Mouse (Mus musculus): ENCODE results near the gene Surf4. TPM values are rescaled to one million over a fixed set of nuclear protein-coding genes. Genes with fewer than 3 reads are reported as not detected.
"Not testable (repeated sequence)": the region's sequence is repeated elsewhere in the genome, so short reads cannot be mapped to it uniquely, and the experiment has no call there.

Surf4 gene
- polyA plus RNA-seq, 1 experiment from 2014 or later = 100 TPM

DNA sequence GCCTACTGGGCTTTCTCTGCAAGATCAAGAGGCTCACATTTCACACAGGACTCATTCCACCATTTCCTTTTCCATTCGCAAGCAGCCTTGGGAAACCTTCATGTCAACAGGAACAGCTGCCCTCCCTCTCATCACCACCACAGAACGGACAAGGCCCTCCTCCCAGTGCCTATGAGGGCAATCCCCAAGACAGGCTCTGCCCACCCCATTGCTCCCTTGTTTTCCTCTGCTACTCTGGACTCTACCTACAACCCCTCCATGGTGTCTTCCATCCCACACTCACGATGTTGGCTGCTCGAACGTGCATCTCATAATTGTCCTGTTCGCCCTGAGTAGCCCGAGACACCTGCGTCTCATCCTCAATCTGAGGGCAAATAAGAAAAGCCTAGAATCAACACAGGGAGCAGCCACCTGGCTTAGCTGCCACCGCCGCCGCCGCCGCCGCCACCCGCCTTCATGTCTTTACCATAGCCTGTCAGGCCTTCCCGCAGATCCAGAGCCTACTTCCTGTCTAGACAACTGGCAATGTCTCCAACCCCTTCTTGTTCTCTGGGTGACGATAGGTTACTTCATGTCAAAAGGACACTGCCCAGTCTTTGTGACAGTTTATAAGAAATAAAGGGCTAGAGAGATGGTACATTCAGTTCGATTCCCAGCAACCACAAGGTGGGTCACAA, 24.9 kb downstream of the Surf4 start:
- H3K9ac ChIP-seq (replicated peaks) = peak overlapping the region; percentile 94; the same call in 1 of the 2 replicates
- H3K36me3 ChIP-seq = peaks cover 57% of the 10 kb centered on the region
- no peak for ATAC-seq (replicated peaks)
- H3K4me3 ChIP-seq = peak overlapping the region; percentile 93
- 90% methylated on average over 18 of the region's 18 CpGs for WGBS
- H3K4me2 ChIP-seq (replicated peaks) = peak overlapping the region; percentile 77
- no peaks in the 10 kb centered on the region for H3K9me3 ChIP-seq
- no peak overlapping the region for H3K27ac ChIP-seq (replicated peaks)
- peaks cover 45% of the 10 kb centered on the region for H3K4me1 ChIP-seq
- H3K27me3 ChIP-seq = no peaks in the 10 kb centered on the region

DNA sequence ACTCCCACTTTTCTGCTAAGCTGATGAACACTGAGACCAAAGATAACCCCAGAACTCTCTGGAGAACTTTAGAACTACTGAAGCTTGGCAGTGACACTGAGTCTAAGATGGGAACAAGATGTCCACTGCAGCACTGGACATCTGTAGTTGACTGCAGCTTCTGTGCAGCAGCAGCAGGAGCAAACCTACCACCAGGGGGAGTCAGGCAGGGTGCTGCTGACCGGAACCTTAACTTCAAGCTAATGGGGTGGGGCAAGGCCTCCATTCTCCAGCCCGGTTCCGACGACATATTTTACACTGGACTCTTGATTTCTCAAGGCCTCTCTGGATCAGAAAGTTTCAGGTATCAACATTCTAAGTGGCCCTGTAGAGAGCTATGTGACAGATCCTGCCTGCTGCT, 26.6 kb downstream of the Surf4 start:
- Histone ChIP-seq H3K4me3 (no peak overlapping the region), H3K9ac (replicated peaks) (no peak overlapping the region), H3K9me3 (no peaks in the 10 kb centered on the region), H3K27ac (replicated peaks) (no peak overlapping the region), H3K4me1 (peaks cover 46% of the 10 kb centered on the region), H3K4me2 (replicated peaks) (no peak overlapping the region), H3K27me3 (no peaks in the 10 kb centered on the region), H3K36me3 (peaks cover 39% of the 10 kb centered on the region)
- 63% methylated on average over 4 of the region's 4 CpGs for WGBS
- no peak for ATAC-seq (replicated peaks)

- H3K4me3 ChIP-seq = no peak overlapping the region
- H3K9me3 ChIP-seq = no peaks in the 10 kb centered on the region
- WGBS = 93% methylated on average over 3 of the region's 3 CpGs
- H3K9ac ChIP-seq (replicated peaks) = no peak overlapping the region
- H3K36me3 ChIP-seq = peaks cover 36% of the 10 kb centered on the region
- H3K27ac ChIP-seq (replicated peaks) = no peak overlapping the region
- H3K4me2 ChIP-seq (replicated peaks) = no peak overlapping the region
- no peaks in the 10 kb centered on the region for H3K27me3 ChIP-seq
- peaks cover 46% of the 10 kb centered on the region for H3K4me1 ChIP-seq
- no peak for ATAC-seq (replicated peaks)
These were observed 27.3 kb downstream of the Surf4 start for GRCm38 (mm10) chr2:26906431-26906830.

GRCm38 (mm10) chr2:26905936-26906335, 27.8 kb downstream of the Surf4 start:
- H3K4me1 ChIP-seq = peaks cover 50% of the 10 kb centered on the region

DNA sequence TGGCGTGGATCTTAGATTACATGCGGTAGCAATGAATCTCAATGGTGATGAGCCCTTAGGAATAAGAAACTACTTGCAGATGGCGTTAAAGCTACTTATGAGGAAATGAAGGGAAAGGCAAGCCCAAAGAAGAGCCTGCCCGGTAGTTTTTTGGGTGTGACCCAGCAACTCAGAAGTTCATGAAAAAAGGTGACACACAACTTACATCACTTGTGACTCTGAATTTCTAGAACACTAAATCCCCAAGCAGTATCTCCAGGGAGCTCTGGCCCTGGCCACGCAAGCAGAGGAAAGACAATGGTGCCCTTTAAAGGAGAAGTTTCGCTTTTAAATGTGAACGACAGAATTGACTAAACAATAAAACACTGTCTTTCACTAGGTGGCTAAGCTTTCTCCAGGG, 30.4 kb downstream of the Surf4 start:
- Histone ChIP-seq H3K27ac (replicated peaks) (peak overlapping the region; percentile 84), H3K36me3 (peaks cover 52% of the 10 kb centered on the region), H3K4me3 (peak overlapping the region; percentile 86), H3K27me3 (no peaks in the 10 kb centered on the region), H3K4me1 (peaks cover 36% of the 10 kb centered on the region), H3K4me2 (replicated peaks) (peak overlapping the region; percentile 65), H3K9ac (replicated peaks) (peak overlapping the region; percentile 64), H3K9me3 (no peaks in the 10 kb centered on the region)
- 8% methylated on average over 7 of the region's 7 CpGs for WGBS
- ATAC-seq (replicated peaks) = no peak

More at GRCm38 (mm10) chr2:26905936-26906335, 27.8 kb downstream of the Surf4 start:
- no peaks in the 10 kb centered on the region for H3K27me3 ChIP-seq
- no peak overlapping the region for H3K4me3 ChIP-seq
- whole genome bisulfite sequencing = 86% methylated on average over 2 of the region's 2 CpGs
- H3K27ac ChIP-seq (replicated peaks) = no peak overlapping the region
- ATAC-seq (replicated peaks) = no peak
- no peak overlapping the region for H3K9ac ChIP-seq (replicated peaks)
- H3K4me2 ChIP-seq (replicated peaks) = no peak overlapping the region
- peaks cover 36% of the 10 kb centered on the region for H3K36me3 ChIP-seq
- no peaks in the 10 kb centered on the region for H3K9me3 ChIP-seq

GRCm38 (mm10) chr2:26902467-26903220, 31.1 kb downstream of the Surf4 start, which contains the start of gene Surf6:
Gene Surf6, minus strand, starts transcription at chr2:26902879.
- Histone ChIP-seq H3K4me1 (peaks cover 30% of the 10 kb centered on the region), H3K4me2 (replicated peaks) (peak within 1 kb of the TSS; percentile 65), H3K9ac (replicated peaks) (peak within 1 kb of the TSS; percentile 64), H3K4me3 (peak within 1 kb of the TSS; percentile 86), H3K9me3 (no peaks in the 10 kb centered on the region), H3K27me3 (no peaks in the 10 kb centered on the region), H3K36me3 (peaks cover 54% of the 10 kb centered on the region), H3K27ac (replicated peaks) (peak within 1 kb of the TSS; percentile 84)
- under 1% methylated on average over 41 of the region's 41 CpGs for WGBS
- peak; percentile 95 for ATAC-seq (replicated peaks)

GRCm38 (mm10) chr2:26901834-26902400, 31.8 kb downstream of the Surf4 start:
- no peaks in the 10 kb centered on the region for H3K9me3 ChIP-seq
- H3K27ac ChIP-seq (replicated peaks) = no peak overlapping the region
- no peak for ATAC-seq (replicated peaks)
- peak overlapping the region; percentile 86 for H3K4me3 ChIP-seq
- peaks cover 24% of the 10 kb centered on the region for H3K4me1 ChIP-seq
- H3K27me3 ChIP-seq = no peaks in the 10 kb centered on the region
- 15% methylated on average over 7 of the region's 7 CpGs for WGBS
- peaks cover 54% of the 10 kb centered on the region for H3K36me3 ChIP-seq
- peak overlapping the region; percentile 65 for H3K4me2 ChIP-seq (replicated peaks)
- peak overlapping the region; percentile 64 for H3K9ac ChIP-seq (replicated peaks)

GRCm38 (mm10) chr2:26900731-26901130, 33.0 kb downstream of the Surf4 start:
- Histone ChIP-seq H3K4me2 (replicated peaks) (no peak overlapping the region), H3K9me3 (no peaks in the 10 kb centered on the region), H3K36me3 (peaks cover 55% of the 10 kb centered on the region), H3K9ac (replicated peaks) (no peak overlapping the region), H3K4me1 (peaks cover 24% of the 10 kb centered on the region), H3K27me3 (no peaks in the 10 kb centered on the region), H3K4me3 (no peak overlapping the region), H3K27ac (replicated peaks) (no peak overlapping the region)
- 89% methylated on average over 1 of the region's 1 CpGs for WGBS
- no peak for ATAC-seq (replicated peaks)

DNA sequence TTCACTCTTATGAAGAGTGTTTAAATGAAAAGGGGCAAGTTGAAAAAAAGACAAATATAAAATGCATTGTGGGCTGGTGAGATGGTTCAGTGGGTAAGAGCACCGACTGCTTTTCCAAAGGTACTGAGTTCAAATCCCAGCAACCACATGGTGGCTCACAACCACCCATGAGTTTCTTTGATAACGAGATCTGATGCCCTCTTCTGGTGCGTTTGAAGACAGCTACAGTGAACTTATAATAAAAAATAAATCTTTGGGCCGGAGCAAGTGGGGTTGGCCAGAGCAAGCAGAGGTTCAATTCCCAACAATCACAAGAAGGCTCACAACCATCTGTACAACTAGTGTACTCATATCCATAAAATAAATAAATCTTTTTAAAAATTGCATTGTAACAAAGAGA, 37.8 kb downstream of the Surf4 start:
- no peak overlapping the region for H3K27ac ChIP-seq (replicated peaks)
- H3K4me1 ChIP-seq = peaks cover under 1% of the 10 kb centered on the region; the same call in 1 of the 2 replicates
- H3K36me3 ChIP-seq = peaks cover 81% of the 10 kb centered on the region
- no peak for ATAC-seq (replicated peaks)
- H3K27me3 ChIP-seq = no peaks in the 10 kb centered on the region
- no peak overlapping the region for H3K4me2 ChIP-seq (replicated peaks)
- H3K9ac ChIP-seq (replicated peaks) = no peak overlapping the region
- no peak overlapping the region for H3K4me3 ChIP-seq
- WGBS = 87% methylated on average over 4 of the region's 4 CpGs
- H3K9me3 ChIP-seq = no peaks in the 10 kb centered on the region

DNA sequence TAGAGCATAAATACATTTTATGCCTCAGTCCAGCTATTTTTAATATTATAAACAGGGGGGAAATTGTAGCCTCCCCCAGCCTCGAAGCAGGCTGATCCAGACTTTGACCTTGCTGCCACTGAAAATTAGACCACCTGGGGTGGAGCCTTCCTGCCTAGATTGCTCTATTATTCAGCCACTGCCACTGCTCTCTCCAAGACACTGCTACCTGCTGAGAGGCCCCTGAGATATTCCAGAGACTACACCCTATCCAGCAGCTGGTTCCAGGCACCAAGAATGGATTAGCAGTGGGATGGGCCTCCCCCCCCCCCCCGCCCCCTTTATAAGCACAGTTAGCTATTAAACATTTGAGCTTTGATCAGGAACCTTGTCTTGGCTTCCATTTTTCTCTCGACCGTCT, 47.6 kb downstream of the Surf4 start:
- H3K4me1 ChIP-seq; ATAC-seq (replicated peaks); H3K27me3 ChIP-seq; H3K9ac ChIP-seq (replicated peaks); H3K4me3 ChIP-seq; H3K4me2 ChIP-seq (replicated peaks); H3K27ac ChIP-seq (replicated peaks); H3K9me3 ChIP-seq: not testable (repeated sequence)
- WGBS = 52% methylated on average over 4 of the region's 4 CpGs
- H3K36me3 ChIP-seq = peaks cover 22% of the 10 kb centered on the region

DNA sequence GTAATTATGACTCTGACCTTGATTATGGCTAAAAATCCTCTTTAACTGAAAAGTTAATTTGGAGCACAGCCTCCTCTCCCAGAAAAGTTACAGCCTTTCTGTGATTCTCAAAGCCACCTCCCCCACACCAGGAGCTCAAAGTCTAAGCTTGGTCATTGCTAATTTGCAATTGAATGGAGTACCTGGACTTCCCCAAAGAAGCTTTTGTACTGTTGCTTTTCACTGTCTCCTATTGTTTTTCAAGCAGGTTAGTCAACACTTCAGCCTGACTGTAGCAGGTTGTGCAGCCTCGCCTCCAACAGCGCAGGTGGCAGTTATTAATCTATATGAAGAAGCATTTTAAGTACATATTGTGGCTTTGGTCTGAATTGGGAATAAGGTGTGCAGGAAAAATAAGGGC, 48.2 kb downstream of the Surf4 start:
- H3K9me3 ChIP-seq; H3K4me2 ChIP-seq (replicated peaks); H3K4me1 ChIP-seq; H3K9ac ChIP-seq (replicated peaks); ATAC-seq (replicated peaks); H3K27ac ChIP-seq (replicated peaks); H3K4me3 ChIP-seq; H3K27me3 ChIP-seq: not testable (repeated sequence)
- 74% methylated on average over 2 of the region's 2 CpGs for WGBS
- peaks cover 16% of the 10 kb centered on the region for H3K36me3 ChIP-seq

DNA sequence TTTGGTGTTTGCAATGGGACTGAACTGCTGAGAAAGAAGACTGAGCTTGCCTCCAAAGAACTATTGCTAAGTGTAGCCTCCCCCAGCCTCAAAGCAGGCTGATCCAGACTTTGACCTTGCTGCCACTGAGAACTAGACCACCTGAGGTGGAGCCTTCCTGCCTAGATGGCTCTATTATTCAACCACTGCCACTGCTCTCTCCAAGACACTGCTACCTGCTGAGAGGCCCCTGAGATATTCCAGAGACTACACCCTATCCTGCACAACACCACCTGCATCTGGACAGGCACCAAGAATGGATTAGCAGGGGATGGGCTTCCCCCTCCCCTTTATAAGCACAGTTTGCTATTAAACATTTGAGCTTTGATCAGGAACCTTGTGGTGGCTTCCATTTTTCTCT, 55.2 kb downstream of the Surf4 start:
- Histone ChIP-seq H3K4me2 (replicated peaks) (no peak overlapping the region), H3K4me3 (no peak overlapping the region), H3K27me3 (no peaks in the 10 kb centered on the region), H3K9me3 (no peaks in the 10 kb centered on the region), H3K4me1 (no peaks in the 10 kb centered on the region), H3K9ac (replicated peaks) (no peak overlapping the region), H3K36me3 (no peaks in the 10 kb centered on the region), H3K27ac (replicated peaks) (no peak overlapping the region)
- ATAC-seq (replicated peaks) = no peak

Measured in forebrain, embryonic 15.5 days (tissue).